Mouse (Mus musculus) heart, embryonic 16.5 days (tissue): ENCODE data around the gene Hid1. TPM values are rescaled to one million over a fixed set of nuclear protein-coding genes. Genes with fewer than 3 reads are reported as not detected.
A peak's percentile ranks its signal among the peaks of the same experiment; 100 is the strongest.
"Not testable (repeated sequence)": the region's sequence is repeated elsewhere in the genome, so short reads cannot be mapped to it uniquely, and the experiment has no call there.

Experiments
- ATAC-seq: fragments of 200-750 bp; cut with Nextera tagmentation; replicated peaks from 2 replicates; pipeline ENCODE4 v1.8.0; 2017; ENCODE audit warnings: moderate number of reproducible peaks; ENCODE audit not compliant: insufficient read depth, low FRiP score; ENCODE audit errors: extremely low read depth
- H3K27ac ChIP-seq: fragments of 300-500 bp; sonication (generic); 2 replicates; pipeline ENCODE4 v1.5.1; 2014; ENCODE audit warnings: mild to moderate bottlenecking, low read length, control low read depth, moderate library complexity
- H3K27me3 ChIP-seq: fragments of 300-500 bp; sonication (generic); 2 replicates; pipeline ENCODE4 v1.6.1; 2014; ENCODE audit warnings: low read length, mixed read lengths; ENCODE audit not compliant: control insufficient read depth, insufficient read depth
- H3K36me3 ChIP-seq: fragments of 300-500 bp; sonication (generic); 2 replicates; pipeline ENCODE4 v1.6.1; 2014; ENCODE audit not compliant: control insufficient read depth, insufficient read depth
- H3K4me1 ChIP-seq: fragments of 300-500 bp; sonication (generic); 2 replicates; pipeline ENCODE4 v1.6.1; 2014; ENCODE audit warnings: low read length, mixed read lengths; ENCODE audit not compliant: control insufficient read depth, insufficient read depth
- H3K4me2 ChIP-seq: fragments of 300-500 bp; sonication (generic); 2 replicates; pipeline ENCODE4 v1.6.1; 2014; ENCODE audit warnings: low read depth, mild to moderate bottlenecking, control low read depth, low read length
- H3K4me3 ChIP-seq: fragments of 300-500 bp; sonication (generic); 2 replicates; pipeline ENCODE4 v1.5.1; 2014; ENCODE audit warnings: mild to moderate bottlenecking, control low read depth, low read length
- H3K9ac ChIP-seq: fragments of 300-500 bp; sonication (generic); 2 replicates; pipeline ENCODE4 v1.6.1; 2014; ENCODE audit warnings: low read length, control low read depth
- H3K9me3 ChIP-seq: fragments of 300-500 bp; sonication (generic); replicated peaks from 2 replicates; pipeline ENCODE4 v1.6.1; 2016; ENCODE audit warnings: low read length; ENCODE audit not compliant: control insufficient read depth
- WGBS: fragments of 180-500 bp; shearing (Covaris S2); extraction: QIAGEN DNeasy Blood & Tissue Kit; methylation state at CpG from one replicate; pipeline ENCODE4 v1.1.7; 2014; 5-methylcytosine and 5-hydroxymethylcytosine counted together
- polyA plus RNA-seq: library from polyadenylated mRNA; unstranded; fragments of >200 nt; fragmentation: Nextera tagmentation; extraction: Ambion mirVana; gene quantifications from 2 replicates; pipeline ENCODE4 v1.2.1, GENCODE M21; 2015

Gene Hid1
- polyA plus RNA-seq, 1 experiment from 2014 or later: 8.5 TPM

- Histone ChIP-seq H3K4me2 (no peak overlapping the region), H3K27ac (no peak overlapping the region), H3K4me1 (no peaks in the 10 kb centered on the region), H3K36me3 (no peaks in the 10 kb centered on the region), H3K9me3 (no peaks in the 10 kb centered on the region), H3K9ac (no peak overlapping the region), H3K4me3 (no peak overlapping the region), H3K27me3 (no peaks in the 10 kb centered on the region)
- 70% methylated on average over 7 of the region's 7 CpGs for WGBS
- ATAC-seq: no peak
Observed at GRCm38 (mm10) chr11:115398085-115398484, 30.5 kb upstream of the Hid1 start.

- Histone ChIP-seq H3K27ac (no peak overlapping the region), H3K4me2 (peak overlapping the region; percentile 62), H3K4me1 (no peaks in the 10 kb centered on the region), H3K36me3 (peaks cover 7% of the 10 kb centered on the region; the same call in 1 of the 2 replicates), H3K4me3 (peak overlapping the region; percentile 29; the same call in 1 of the 2 replicates), H3K27me3 (no peaks in the 10 kb centered on the region), H3K9me3 (no peaks in the 10 kb centered on the region), H3K9ac (no peak overlapping the region)
- 53% methylated on average over 34 of the region's 34 CpGs for WGBS
- no peak for ATAC-seq
Observed at GRCm38 (mm10) chr11:115393721-115394325, 26.3 kb upstream of the Hid1 start.

- Histone ChIP-seq H3K36me3 (peaks cover 7% of the 10 kb centered on the region; the same call in 1 of the 2 replicates), H3K9me3 (no peaks in the 10 kb centered on the region), H3K27me3 (no peaks in the 10 kb centered on the region), H3K4me1 (no peaks in the 10 kb centered on the region), H3K4me3 (no peak overlapping the region), H3K27ac (no peak overlapping the region), H3K9ac (no peak overlapping the region), H3K4me2 (no peak overlapping the region)
- no peak for ATAC-seq
- WGBS: 92% methylated on average over 7 of the region's 7 CpGs
Observed at GRCm38 (mm10) chr11:115391358-115391757, 23.8 kb upstream of the Hid1 start.

- peaks cover 22% of the 10 kb centered on the region for H3K4me1 ChIP-seq
- not testable (repeated sequence) for H3K4me3 ChIP-seq, H3K27me3 ChIP-seq, H3K9ac ChIP-seq, ATAC-seq, H3K4me2 ChIP-seq, H3K27ac ChIP-seq, H3K9me3 ChIP-seq, H3K36me3 ChIP-seq
- 78% methylated on average over 3 of the region's 3 CpGs for WGBS
Observed at GRCm38 (mm10) chr11:115386859-115387258, 19.3 kb upstream of the Hid1 start.

- Histone ChIP-seq H3K4me2 (peak overlapping the region; percentile 91), H3K9me3 (no peaks in the 10 kb centered on the region), H3K9ac (0 out of 2 replicates have a peak overlapping the region, but pooled peaks have one; percentile 22), H3K27me3 (no peaks in the 10 kb centered on the region; the same call in 1 of the 2 replicates), H3K4me3 (no peak overlapping the region), H3K27ac (peak overlapping the region; percentile 62; the same call in 1 of the 2 replicates), H3K4me1 (peaks cover 26% of the 10 kb centered on the region), H3K36me3 (no peaks in the 10 kb centered on the region)
- no peak for ATAC-seq
- 74% methylated on average over 5 of the region's 5 CpGs for WGBS
Observed at GRCm38 (mm10) chr11:115384587-115384986, 17.0 kb upstream of the Hid1 start.

- Histone ChIP-seq H3K9ac (0 out of 2 replicates have a peak overlapping the region, but pooled peaks have one; percentile 30), H3K4me1 (peaks cover 26% of the 10 kb centered on the region), H3K36me3 (no peaks in the 10 kb centered on the region), H3K9me3 (no peaks in the 10 kb centered on the region), H3K27me3 (no peaks in the 10 kb centered on the region; the same call in 1 of the 2 replicates), H3K4me3 (peak overlapping the region; percentile 83), H3K4me2 (peak overlapping the region; percentile 91), H3K27ac (peak overlapping the region; percentile 62)
- WGBS: 54% methylated on average over 16 of the region's 16 CpGs
- ATAC-seq: no peak
Observed at GRCm38 (mm10) chr11:115383701-115384474, 16.3 kb upstream of the Hid1 start.

- 30% methylated on average over 5 of the region's 5 CpGs for WGBS
- peak overlapping the region; percentile 91 for H3K4me2 ChIP-seq
- H3K36me3 ChIP-seq: no peaks in the 10 kb centered on the region
- peaks cover 26% of the 10 kb centered on the region for H3K4me1 ChIP-seq
- peaks cover 1% of the 10 kb centered on the region; the same call in 1 of the 2 replicates for H3K9me3 ChIP-seq
- no peaks in the 10 kb centered on the region; the same call in 1 of the 2 replicates for H3K27me3 ChIP-seq
- ATAC-seq: no peak
- H3K4me3 ChIP-seq: peak overlapping the region; percentile 83
- peak overlapping the region; percentile 87 for H3K9ac ChIP-seq
- no peak overlapping the region for H3K27ac ChIP-seq
Observed at GRCm38 (mm10) chr11:115382891-115383290, 15.3 kb upstream of the Hid1 start.

GRCm38 (mm10) chr11:115381743-115382539 is 14.4 kb upstream of the Hid1 start, which contains the start of gene Cdr2l:
Gene Cdr2l, plus strand, starts transcription at chr11:115381916.
- H3K27ac ChIP-seq: peak within 1 kb of the TSS; percentile 80
- peak within 1 kb of the TSS; percentile 91 for H3K4me2 ChIP-seq
- peak; percentile 91 for ATAC-seq
- peaks cover 2% of the 10 kb centered on the region; the same call in 1 of the 2 replicates for H3K9me3 ChIP-seq
- peak within 1 kb of the TSS; percentile 87 for H3K9ac ChIP-seq
- H3K27me3 ChIP-seq: no peaks in the 10 kb centered on the region; the same call in 1 of the 2 replicates
- under 1% methylated on average over 75 of the region's 76 CpGs for WGBS
- peaks cover 26% of the 10 kb centered on the region for H3K4me1 ChIP-seq
- no peaks in the 10 kb centered on the region for H3K36me3 ChIP-seq
- H3K4me3 ChIP-seq: peak within 1 kb of the TSS; percentile 83
